Mouse (Mus musculus): ENCODE measurements around the gene Fam71b. TPM values are rescaled to one million over a fixed set of nuclear protein-coding genes. Genes with fewer than 3 reads are reported as not detected.

Fam71b gene
- not detected in 2 replicates for polyA plus RNA-seq (2014; fragmentation: Nextera tagmentation; extraction: Ambion mirVana)

GRCm38 (mm10) chr11:46396167-46396859, at the start of gene Fam71b:
Gene Fam71b, plus strand, starts transcription at chr11:46396559.
- Histone ChIP-seq H3K9ac (ENCODE audit: low read depth, low read length) (no peak within 1 kb of the TSS), H3K4me1 (ENCODE audit: control insufficient read depth, insufficient read depth, low read length) (no peaks in the 10 kb centered on the region), H3K36me3 (ENCODE audit: control insufficient read depth, insufficient read depth, low read length) (no peaks in the 10 kb centered on the region), H3K9me3 (ENCODE audit: control insufficient read depth, low read length) (no peaks in the 10 kb centered on the region), H3K4me3 (ENCODE audit: low read length) (no peak within 1 kb of the TSS), H3K27me3 (ENCODE audit: control insufficient read depth, insufficient read depth, low read length) (no peaks in the 10 kb centered on the region), H3K4me2 (replicated peaks; ENCODE audit: low read depth, low read length) (no peak within 1 kb of the TSS), H3K27ac (ENCODE audit: low read depth, low read length) (no peak within 1 kb of the TSS)
- ATAC-seq (ENCODE audit: low FRiP score, low TSS enrichment): no peak
- 77% methylated on average over 13 of the region's 13 CpGs for WGBS

- Histone ChIP-seq H3K4me2 (replicated peaks; ENCODE audit: low read depth, low read length) (no peak overlapping the region), H3K27me3 (ENCODE audit: control insufficient read depth, insufficient read depth, low read length) (no peaks in the 10 kb centered on the region), H3K9me3 (ENCODE audit: control insufficient read depth, low read length) (no peaks in the 10 kb centered on the region), H3K4me3 (ENCODE audit: low read length) (no peak overlapping the region), H3K36me3 (ENCODE audit: control insufficient read depth, insufficient read depth, low read length) (no peaks in the 10 kb centered on the region), H3K4me1 (ENCODE audit: control insufficient read depth, insufficient read depth, low read length) (no peaks in the 10 kb centered on the region), H3K9ac (ENCODE audit: low read depth, low read length) (no peak overlapping the region), H3K27ac (ENCODE audit: low read depth, low read length) (no peak overlapping the region)
- 87% methylated on average over 5 of the region's 5 CpGs for WGBS
- ATAC-seq (ENCODE audit: low FRiP score, low TSS enrichment): no peak
Observed at GRCm38 (mm10) chr11:46347756-46348155, 48.6 kb upstream of the Fam71b start.

- H3K4me2 ChIP-seq (replicated peaks; ENCODE audit: low read depth, low read length): no peak overlapping the region
- WGBS: 89% methylated on average over 3 of the region's 3 CpGs
- no peaks in the 10 kb centered on the region for H3K4me1 ChIP-seq (ENCODE audit: control insufficient read depth, insufficient read depth, low read length)
Observed at GRCm38 (mm10) chr11:46348416-46348815, 47.9 kb upstream of the Fam71b start.

GRCm38 (mm10) chr11:46349681-46350410, 46.5 kb upstream of the Fam71b start:
- Histone ChIP-seq H3K4me1 (ENCODE audit: control insufficient read depth, insufficient read depth, low read length) (no peaks in the 10 kb centered on the region), H3K9me3 (ENCODE audit: control insufficient read depth, low read length) (no peaks in the 10 kb centered on the region), H3K9ac (ENCODE audit: low read depth, low read length) (no peak overlapping the region), H3K4me3 (ENCODE audit: low read length) (no peak overlapping the region), H3K4me2 (replicated peaks; ENCODE audit: low read depth, low read length) (no peak overlapping the region), H3K27ac (ENCODE audit: low read depth, low read length) (no peak overlapping the region), H3K36me3 (ENCODE audit: control insufficient read depth, insufficient read depth, low read length) (no peaks in the 10 kb centered on the region), H3K27me3 (ENCODE audit: control insufficient read depth, insufficient read depth, low read length) (no peaks in the 10 kb centered on the region)
- ATAC-seq (ENCODE audit: low FRiP score, low TSS enrichment): no peak
- WGBS: 60% methylated on average over 2 of the region's 2 CpGs

More at GRCm38 (mm10) chr11:46348416-46348815, 47.9 kb upstream of the Fam71b start:
- Histone ChIP-seq H3K4me3 (ENCODE audit: low read length) (no peak overlapping the region), H3K27ac (ENCODE audit: low read depth, low read length) (no peak overlapping the region), H3K9me3 (ENCODE audit: control insufficient read depth, low read length) (no peaks in the 10 kb centered on the region), H3K36me3 (ENCODE audit: control insufficient read depth, insufficient read depth, low read length) (no peaks in the 10 kb centered on the region), H3K9ac (ENCODE audit: low read depth, low read length) (no peak overlapping the region), H3K27me3 (ENCODE audit: control insufficient read depth, insufficient read depth, low read length) (no peaks in the 10 kb centered on the region)
- no peak for ATAC-seq (ENCODE audit: low FRiP score, low TSS enrichment)

- ATAC-seq (ENCODE audit: low FRiP score, low TSS enrichment): no peak
- WGBS: 71% methylated on average over 1 of the region's 1 CpGs
- H3K4me2 ChIP-seq (replicated peaks; ENCODE audit: low read depth, low read length): no peak overlapping the region
Observed at GRCm38 (mm10) chr11:46358369-46358768, 38.0 kb upstream of the Fam71b start.

GRCm38 (mm10) chr11:46360991-46361665, 35.2 kb upstream of the Fam71b start:
- H3K4me3 ChIP-seq (ENCODE audit: low read length): no peak overlapping the region
- no peak overlapping the region for H3K9ac ChIP-seq (ENCODE audit: low read depth, low read length)
- no peaks in the 10 kb centered on the region for H3K27me3 ChIP-seq (ENCODE audit: control insufficient read depth, insufficient read depth, low read length)
- WGBS: 88% methylated on average over 2 of the region's 2 CpGs
- H3K9me3 ChIP-seq (ENCODE audit: control insufficient read depth, low read length): no peaks in the 10 kb centered on the region
- H3K27ac ChIP-seq (ENCODE audit: low read depth, low read length): no peak overlapping the region
- no peaks in the 10 kb centered on the region for H3K4me1 ChIP-seq (ENCODE audit: control insufficient read depth, insufficient read depth, low read length)
- ATAC-seq (ENCODE audit: low FRiP score, low TSS enrichment): no peak
- H3K36me3 ChIP-seq (ENCODE audit: control insufficient read depth, insufficient read depth, low read length): no peaks in the 10 kb centered on the region
- no peak overlapping the region for H3K4me2 ChIP-seq (replicated peaks; ENCODE audit: low read depth, low read length)

More at GRCm38 (mm10) chr11:46358369-46358768, 38.0 kb upstream of the Fam71b start:
- Histone ChIP-seq H3K27ac (ENCODE audit: low read depth, low read length) (no peak overlapping the region), H3K27me3 (ENCODE audit: control insufficient read depth, insufficient read depth, low read length) (no peaks in the 10 kb centered on the region), H3K4me3 (ENCODE audit: low read length) (no peak overlapping the region), H3K36me3 (ENCODE audit: control insufficient read depth, insufficient read depth, low read length) (no peaks in the 10 kb centered on the region), H3K9ac (ENCODE audit: low read depth, low read length) (no peak overlapping the region), H3K9me3 (ENCODE audit: control insufficient read depth, low read length) (no peaks in the 10 kb centered on the region), H3K4me1 (ENCODE audit: control insufficient read depth, insufficient read depth, low read length) (no peaks in the 10 kb centered on the region)

GRCm38 (mm10) chr11:46362061-46363022, 34.0 kb upstream of the Fam71b start:
- ATAC-seq (ENCODE audit: low FRiP score, low TSS enrichment): no peak
- no peaks in the 10 kb centered on the region for H3K4me1 ChIP-seq (ENCODE audit: control insufficient read depth, insufficient read depth, low read length)
- no peaks in the 10 kb centered on the region for H3K36me3 ChIP-seq (ENCODE audit: control insufficient read depth, insufficient read depth, low read length)
- no peak overlapping the region for H3K27ac ChIP-seq (ENCODE audit: low read depth, low read length)
- H3K27me3 ChIP-seq (ENCODE audit: control insufficient read depth, insufficient read depth, low read length): no peaks in the 10 kb centered on the region
- no peak overlapping the region for H3K4me3 ChIP-seq (ENCODE audit: low read length)
- no peak overlapping the region for H3K9ac ChIP-seq (ENCODE audit: low read depth, low read length)
- H3K4me2 ChIP-seq (replicated peaks; ENCODE audit: low read depth, low read length): no peak overlapping the region
- 73% methylated on average over 18 of the region's 18 CpGs for WGBS
- H3K9me3 ChIP-seq (ENCODE audit: control insufficient read depth, low read length): no peaks in the 10 kb centered on the region

- no peak overlapping the region for H3K9ac ChIP-seq (ENCODE audit: low read depth, low read length)
- no peaks in the 10 kb centered on the region for H3K4me1 ChIP-seq (ENCODE audit: control insufficient read depth, insufficient read depth, low read length)
- H3K27ac ChIP-seq (ENCODE audit: low read depth, low read length): no peak overlapping the region
- no peaks in the 10 kb centered on the region for H3K36me3 ChIP-seq (ENCODE audit: control insufficient read depth, insufficient read depth, low read length)
- H3K27me3 ChIP-seq (ENCODE audit: control insufficient read depth, insufficient read depth, low read length): no peaks in the 10 kb centered on the region
- 88% methylated on average over 9 of the region's 9 CpGs for WGBS
- H3K4me2 ChIP-seq (replicated peaks; ENCODE audit: low read depth, low read length): no peak overlapping the region
- H3K4me3 ChIP-seq (ENCODE audit: low read length): no peak overlapping the region
- H3K9me3 ChIP-seq (ENCODE audit: control insufficient read depth, low read length): no peaks in the 10 kb centered on the region
- no peak for ATAC-seq (ENCODE audit: low FRiP score, low TSS enrichment)
Observed at GRCm38 (mm10) chr11:46363864-46364263, 32.5 kb upstream of the Fam71b start.
